Mouse (Mus musculus) cortical plate, adult 2 months (tissue): ENCODE measurements around the gene Olfr794. TPM values are rescaled to one million over a fixed set of nuclear protein-coding genes. Genes with fewer than 3 reads are reported as not detected.

Experiments
- H3K27ac ChIP-seq: fragments of 200-500 bp; 2 replicates; pipeline ENCODE4 v1.5.1; 2012; ENCODE audit warnings: low read length, control low read depth, inconsistent platforms; ENCODE audit not compliant: insufficient read depth
- H3K4me1 ChIP-seq: fragments of 200-500 bp; 2 replicates; pipeline ENCODE4 v1.6.1; 2011; ENCODE audit warnings: low read length; ENCODE audit not compliant: control insufficient read depth, insufficient read depth
- H3K4me3 ChIP-seq: fragments of 200-500 bp; 2 replicates; pipeline ENCODE4 v1.5.1; 2011; ENCODE audit warnings: mild to moderate bottlenecking, low read length, control low read depth; ENCODE audit not compliant: insufficient read depth
- CTCF ChIP-seq: fragments of 200-500 bp; IDR thresholded peaks from 2 replicates; pipeline ENCODE4 v1.5.1; 2011; ENCODE audit warnings: mild to moderate bottlenecking, control low read depth, low read length; ENCODE audit not compliant: insufficient read depth; ENCODE audit errors: extremely low read depth
- POLR2A ChIP-seq: fragments of 200-500 bp; IDR thresholded peaks from 2 replicates; pipeline ENCODE4 v1.6.1; 2011; ENCODE audit warnings: mild to moderate bottlenecking, low read length, control low read depth; ENCODE audit not compliant: insufficient read depth; ENCODE audit errors: extremely low read depth
- polyA plus RNA-seq: library from polyadenylated mRNA; depleted of rRNA; stranded (reverse); fragments of >200 nt; gene quantifications from 2 replicates; pipeline ENCODE4 v1.2.3, GENCODE M21; 2012; rRNA removed

Gene Olfr794
- polyA plus RNA-seq: not detected in 2 replicates

DNA sequence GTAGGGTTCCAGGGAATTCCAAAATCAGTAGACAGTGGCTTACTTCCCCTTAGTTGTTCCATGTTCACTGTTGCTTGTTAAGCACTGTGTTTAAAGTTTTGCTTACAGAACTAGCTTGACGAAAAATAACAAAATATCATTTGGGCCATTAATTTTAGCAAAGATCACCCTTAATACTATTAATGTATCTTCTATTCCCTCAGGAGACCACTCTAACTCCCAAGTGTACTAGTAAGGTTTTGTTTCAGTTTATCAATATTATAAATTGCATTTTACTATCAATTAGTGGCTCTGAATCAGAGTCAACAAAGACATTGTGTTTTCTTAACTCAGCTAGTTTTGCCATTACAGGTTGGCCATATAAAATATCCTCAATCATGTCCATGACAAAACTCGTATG, at the start of gene Olfr794:
Gene Olfr794, plus strand, starts transcription at position 301 of the 400 bp plus-strand sequence.
- Histone ChIP-seq H3K27ac (no peak within 1 kb of the TSS), H3K4me1 (no peaks in the 10 kb centered on the region), H3K4me3 (no peak within 1 kb of the TSS)
- no peak for TF ChIP-seq CTCF

DNA sequence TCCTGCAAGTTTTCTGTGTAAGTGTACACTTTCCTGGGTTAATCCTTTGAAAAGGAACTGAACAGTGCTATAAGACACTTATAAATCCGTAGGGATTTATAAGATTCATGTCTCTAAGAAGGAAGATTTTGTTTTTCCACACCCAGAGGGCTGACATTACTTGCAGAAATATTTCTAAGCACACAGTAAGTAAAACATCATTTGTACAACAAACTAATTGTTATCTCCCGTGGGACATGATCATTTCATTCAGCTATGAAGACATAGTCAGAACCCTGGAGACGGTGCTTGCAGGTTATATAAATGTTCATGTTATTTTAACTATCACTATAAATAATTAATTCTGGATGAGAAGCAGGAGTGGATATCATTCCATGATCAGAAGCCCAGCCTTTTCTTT, 46.0 kb upstream of the Olfr794 start, which contains the start of gene Olfr791:
Gene Olfr791, plus strand, starts transcription at position 301 of the 400 bp plus-strand sequence.
- Histone ChIP-seq H3K27ac (no peak within 1 kb of the TSS), H3K4me3 (no peak within 1 kb of the TSS), H3K4me1 (no peaks in the 10 kb centered on the region)
- TF ChIP-seq CTCF (no peak), POLR2A (no peak)

DNA sequence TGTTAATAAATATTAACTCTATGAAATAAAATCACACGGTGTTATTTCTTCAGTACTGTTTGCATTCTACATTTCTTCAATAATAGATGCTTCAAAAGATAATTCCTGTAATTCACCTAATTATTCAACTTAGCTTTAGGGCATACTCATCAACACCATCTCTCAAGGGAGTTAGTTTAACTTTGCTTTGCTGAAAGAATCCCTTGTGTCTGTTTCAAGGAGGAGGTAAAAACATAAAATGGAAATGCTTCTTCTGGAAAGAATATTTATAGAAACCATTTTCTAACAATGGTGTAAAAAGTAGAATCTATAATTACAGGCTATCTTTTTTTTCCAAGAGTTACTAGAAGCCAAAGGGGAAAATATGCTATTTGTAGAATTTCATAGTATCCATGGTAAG, 28.6 kb upstream of the Olfr794 start, which contains the start of gene Olfr792:
Gene Olfr792, plus strand, starts transcription at position 301 of the 400 bp plus-strand sequence.
- Histone ChIP-seq H3K27ac (no peak within 1 kb of the TSS), H3K4me3 (no peak within 1 kb of the TSS), H3K4me1 (no peaks in the 10 kb centered on the region)
- TF ChIP-seq CTCF (no peak), POLR2A (no peak)

DNA sequence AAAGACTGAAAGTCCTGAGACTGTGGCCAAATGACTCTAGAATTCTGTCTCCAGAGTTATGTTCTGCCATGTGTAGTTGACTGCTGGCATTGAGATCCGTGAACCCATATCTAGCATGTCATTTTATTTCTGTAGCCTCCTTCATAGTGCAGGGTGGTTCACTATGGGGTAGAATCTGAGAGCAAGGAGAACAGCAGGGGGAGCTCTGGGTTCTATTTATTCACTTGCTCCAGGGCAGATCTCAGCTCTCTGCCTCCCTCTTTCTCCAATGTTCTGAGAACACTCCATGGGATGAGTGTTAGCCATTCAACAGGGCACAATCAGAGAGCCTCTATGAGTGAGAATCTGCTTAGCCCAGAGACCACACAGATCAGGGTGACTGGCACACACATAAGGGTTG, 18.1 kb upstream of the Olfr794 start:
- TF ChIP-seq CTCF (no peak), POLR2A (no peak)
- Histone ChIP-seq H3K27ac (no peak overlapping the region), H3K4me1 (no peaks in the 10 kb centered on the region), H3K4me3 (no peak overlapping the region)

DNA sequence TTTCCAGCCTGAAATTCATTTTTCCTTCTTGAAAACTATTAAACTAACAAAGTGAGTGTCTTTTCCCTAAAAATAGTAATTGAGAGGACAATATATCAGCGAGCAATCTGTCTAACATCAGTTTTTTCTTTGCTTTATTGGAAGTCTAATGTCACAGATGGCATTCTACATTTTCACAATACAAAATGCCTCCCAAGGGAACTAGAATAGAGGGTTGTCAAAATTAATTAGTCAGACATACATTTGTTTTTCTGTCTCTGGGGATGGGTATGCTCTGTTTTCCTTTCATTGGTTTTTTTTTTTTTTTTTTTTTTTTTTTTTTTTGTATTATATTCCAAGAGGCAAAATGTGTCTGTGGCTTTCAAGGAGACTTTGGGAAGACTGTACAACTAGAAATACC, 9.6 kb downstream of the Olfr794 start:
- H3K4me3 ChIP-seq: no peak overlapping the region
- H3K4me1 ChIP-seq: no peaks in the 10 kb centered on the region
- H3K27ac ChIP-seq: no peak overlapping the region
- TF ChIP-seq CTCF (no peak), POLR2A (no peak)

DNA sequence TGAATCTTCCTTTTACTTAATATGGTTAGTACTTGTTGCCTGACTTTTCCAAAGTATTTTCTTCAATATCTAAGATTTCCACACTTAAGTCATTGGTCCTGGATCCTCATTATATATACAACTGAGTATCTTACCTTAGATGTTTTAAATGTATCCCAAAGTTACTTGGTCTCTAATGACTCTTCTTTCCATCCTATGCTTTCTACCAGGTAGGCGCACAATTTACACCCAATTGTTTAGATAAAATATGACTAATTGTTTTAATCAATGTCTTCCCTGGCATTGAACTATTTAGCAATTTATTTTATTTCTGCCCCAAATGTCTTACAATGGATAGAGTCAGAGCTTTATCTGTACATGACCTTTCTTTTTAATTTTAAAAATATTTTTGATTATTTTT, 45.0 kb downstream of the Olfr794 start, which contains the start of gene Olfr796:
Gene Olfr796, minus strand, starts transcription at position 101 of the 400 bp plus-strand sequence.
- no peak within 1 kb of the TSS for H3K4me3 ChIP-seq
- TF ChIP-seq POLR2A: no peak
- no peaks in the 10 kb centered on the region for H3K4me1 ChIP-seq
- no peak within 1 kb of the TSS for H3K27ac ChIP-seq

DNA sequence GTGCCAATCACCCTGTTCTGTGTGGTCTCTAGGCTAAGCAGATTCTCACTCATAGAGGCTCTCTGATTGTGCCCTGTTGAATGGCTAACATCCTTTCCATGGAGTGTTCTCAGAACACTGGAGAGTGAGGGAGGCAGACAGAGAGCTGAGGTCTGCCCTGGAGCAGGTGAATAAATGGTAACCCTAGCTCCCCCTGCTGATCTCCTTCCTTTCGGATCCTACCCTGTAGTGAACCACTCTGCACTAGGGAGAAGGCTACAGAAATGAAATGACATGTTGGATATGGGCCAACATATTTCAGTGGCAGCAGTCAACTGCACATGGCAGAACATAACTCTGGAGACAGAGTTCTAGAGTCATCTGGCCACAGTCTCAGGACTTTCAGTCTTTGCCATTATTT, 54.3 kb downstream of the Olfr794 start:
- TF ChIP-seq CTCF: no peak
- no peak for TF ChIP-seq POLR2A
- Histone ChIP-seq H3K27ac (no peak overlapping the region), H3K4me3 (no peak overlapping the region), H3K4me1 (no peaks in the 10 kb centered on the region)

Other genes starting within 250 kb of the Olfr794 start
- not detected in 2 replicates for gene Olfr780, start 249.5 kb upstream of the Olfr794 start, polyA plus RNA-seq
- gene Olfr781, start 238.8 kb upstream of the Olfr794 start, polyA plus RNA-seq: not detected in 2 replicates
- gene Olfr782, start 218.8 kb upstream of the Olfr794 start, polyA plus RNA-seq: not detected in 2 replicates
- gene Olfr784, start 183.6 kb upstream of the Olfr794 start, polyA plus RNA-seq: 0.21 and 0.31 TPM in 2 replicates
- not detected in 2 replicates for gene Olfr785, start 162.2 kb upstream of the Olfr794 start, polyA plus RNA-seq
- not detected in 2 replicates for gene Olfr786, start 140.3 kb upstream of the Olfr794 start, polyA plus RNA-seq
- not detected in 2 replicates for gene Olfr787, start 105.8 kb upstream of the Olfr794 start, polyA plus RNA-seq
- not detected in 2 replicates for gene Olfr788, start 96.7 kb upstream of the Olfr794 start, polyA plus RNA-seq
- gene Olfr789, start 82.9 kb upstream of the Olfr794 start, polyA plus RNA-seq: not detected in 2 replicates
- gene Olfr790, start 69.2 kb upstream of the Olfr794 start, polyA plus RNA-seq: not detected in 2 replicates
- not detected in 2 replicates for gene Olfr791, start 45.9 kb upstream of the Olfr794 start, polyA plus RNA-seq
- not detected in 2 replicates for gene Olfr792, start 28.5 kb upstream of the Olfr794 start, polyA plus RNA-seq
- not detected in 2 replicates for gene Olfr796, start 44.9 kb downstream of the Olfr794 start, polyA plus RNA-seq
- gene Olfr798, start 60.3 kb downstream of the Olfr794 start, polyA plus RNA-seq: not detected in 2 replicates
- not detected in 2 replicates for gene Olfr799, start 69.8 kb downstream of the Olfr794 start, polyA plus RNA-seq
- not detected in 2 replicates for gene Olfr800, start 90.0 kb downstream of the Olfr794 start, polyA plus RNA-seq
- gene Olfr801, start 106.2 kb downstream of the Olfr794 start, polyA plus RNA-seq: not detected in 2 replicates
- gene Olfr802, start 120.5 kb downstream of the Olfr794 start, polyA plus RNA-seq: not detected in 2 replicates
- not detected in 2 replicates for gene Olfr803, start 126.6 kb downstream of the Olfr794 start, polyA plus RNA-seq
- gene Olfr804, start 135.6 kb downstream of the Olfr794 start, polyA plus RNA-seq: not detected in 2 replicates
- gene Olfr805, start 161.7 kb downstream of the Olfr794 start, polyA plus RNA-seq: not detected in 2 replicates
- not detected in 2 replicates for gene Olfr806, start 174.3 kb downstream of the Olfr794 start, polyA plus RNA-seq
- gene Olfr807, start 190.1 kb downstream of the Olfr794 start, polyA plus RNA-seq: not detected in 2 replicates
- not detected in 2 replicates for gene Olfr808, start 197.8 kb downstream of the Olfr794 start, polyA plus RNA-seq
- gene Olfr809, start 207.0 kb downstream of the Olfr794 start, polyA plus RNA-seq: not detected in 2 replicates
- gene Olfr810, start 227.3 kb downstream of the Olfr794 start, polyA plus RNA-seq: not detected in 2 replicates
- not detected in 2 replicates for gene Olfr811, start 236.7 kb downstream of the Olfr794 start, polyA plus RNA-seq